Mouse (Mus musculus) liver, embryonic 13.5 days (tissue): ENCODE measurements around the gene Lrfn2. TPM values are rescaled to one million over a fixed set of nuclear protein-coding genes. Genes with fewer than 3 reads are reported as not detected.

Source experiments
- ATAC-seq: fragments of 200-750 bp; cut with Nextera tagmentation; 2 replicates; pipeline ENCODE4 v1.8.0; 2017; ENCODE audit warnings: low read depth, mild to moderate bottlenecking, moderate number of reproducible peaks, moderate library complexity
- DNase-seq: peaks from one replicate; pipeline ENCODE4 v3.0.0; 2022
- H3K27ac ChIP-seq: fragments of 300-500 bp; sonication (generic); 2 replicates; pipeline ENCODE4 v1.5.1; 2015; ENCODE audit warnings: moderate library complexity, mild to moderate bottlenecking, inconsistent platforms
- H3K27me3 ChIP-seq: fragments of 300-500 bp; sonication (generic); 2 replicates; pipeline ENCODE4 v1.6.1; 2015; ENCODE audit warnings: mild to moderate bottlenecking, inconsistent platforms
- H3K36me3 ChIP-seq: fragments of 300-500 bp; sonication (generic); 2 replicates; pipeline ENCODE4 v1.6.1; 2015; ENCODE audit warnings: mild to moderate bottlenecking, inconsistent platforms
- H3K4me1 ChIP-seq: fragments of 300-500 bp; sonication (generic); replicated peaks from 2 replicates; pipeline ENCODE4 v1.6.1; 2015; ENCODE audit warnings: inconsistent platforms
- H3K4me2 ChIP-seq: fragments of 300-500 bp; sonication (generic); 2 replicates; pipeline ENCODE4 v1.6.1; 2015; ENCODE audit warnings: inconsistent platforms, mild to moderate bottlenecking, moderate library complexity
- H3K4me3 ChIP-seq: fragments of 300-500 bp; sonication (generic); replicated peaks from 2 replicates; pipeline ENCODE4 v1.5.1; 2015; ENCODE audit warnings: mild to moderate bottlenecking, inconsistent platforms
- H3K9ac ChIP-seq: fragments of 300-500 bp; sonication (generic); 2 replicates; pipeline ENCODE4 v1.6.1; 2015; ENCODE audit warnings: mild to moderate bottlenecking, inconsistent platforms
- H3K9me3 ChIP-seq: fragments of 300-500 bp; sonication (generic); replicated peaks from 2 replicates; pipeline ENCODE4 v1.6.1; 2016; ENCODE audit warnings: inconsistent platforms
- WGBS: fragments of 180-500 bp; shearing (Covaris S2); methylation state at CpG from one replicate; pipeline ENCODE4 v1.1.7; 2015; ENCODE audit not compliant: insufficient replicate concordance; 5-methylcytosine and 5-hydroxymethylcytosine counted together
- polyA plus RNA-seq: library from polyadenylated mRNA; unstranded; fragments of >200 nt; fragmentation: Nextera tagmentation; extraction: Ambion mirVana; gene quantifications from 2 replicates; pipeline ENCODE4 v1.2.1, GENCODE M21; 2015

Gene Lrfn2
- 0.02 and 0.06 TPM in 2 replicates for polyA plus RNA-seq

- peak; percentile 6 for DNase-seq
- 2% methylated on average over 53 of the region's 56 CpGs for WGBS
- H3K27me3 ChIP-seq, result peaks cover 36% of the 10 kb centered on the region
- no peaks in the 10 kb centered on the region for H3K36me3 ChIP-seq
- no peaks in the 10 kb centered on the region for H3K4me1 ChIP-seq
- H3K4me2 ChIP-seq, result peak within 1 kb of the TSS; percentile 57
- H3K9ac ChIP-seq, result no peak within 1 kb of the TSS
- no peaks in the 10 kb centered on the region for H3K9me3 ChIP-seq
- peak within 1 kb of the TSS; percentile 38 for H3K4me3 ChIP-seq
- ATAC-seq, result peak; percentile 55
- no peak within 1 kb of the TSS for H3K27ac ChIP-seq
Observed at GRCm38 (mm10) chr17:48931621-48932405, at the start of gene Lrfn2. Gene Lrfn2 (plus strand): TSS chr17:48932379.

DNA sequence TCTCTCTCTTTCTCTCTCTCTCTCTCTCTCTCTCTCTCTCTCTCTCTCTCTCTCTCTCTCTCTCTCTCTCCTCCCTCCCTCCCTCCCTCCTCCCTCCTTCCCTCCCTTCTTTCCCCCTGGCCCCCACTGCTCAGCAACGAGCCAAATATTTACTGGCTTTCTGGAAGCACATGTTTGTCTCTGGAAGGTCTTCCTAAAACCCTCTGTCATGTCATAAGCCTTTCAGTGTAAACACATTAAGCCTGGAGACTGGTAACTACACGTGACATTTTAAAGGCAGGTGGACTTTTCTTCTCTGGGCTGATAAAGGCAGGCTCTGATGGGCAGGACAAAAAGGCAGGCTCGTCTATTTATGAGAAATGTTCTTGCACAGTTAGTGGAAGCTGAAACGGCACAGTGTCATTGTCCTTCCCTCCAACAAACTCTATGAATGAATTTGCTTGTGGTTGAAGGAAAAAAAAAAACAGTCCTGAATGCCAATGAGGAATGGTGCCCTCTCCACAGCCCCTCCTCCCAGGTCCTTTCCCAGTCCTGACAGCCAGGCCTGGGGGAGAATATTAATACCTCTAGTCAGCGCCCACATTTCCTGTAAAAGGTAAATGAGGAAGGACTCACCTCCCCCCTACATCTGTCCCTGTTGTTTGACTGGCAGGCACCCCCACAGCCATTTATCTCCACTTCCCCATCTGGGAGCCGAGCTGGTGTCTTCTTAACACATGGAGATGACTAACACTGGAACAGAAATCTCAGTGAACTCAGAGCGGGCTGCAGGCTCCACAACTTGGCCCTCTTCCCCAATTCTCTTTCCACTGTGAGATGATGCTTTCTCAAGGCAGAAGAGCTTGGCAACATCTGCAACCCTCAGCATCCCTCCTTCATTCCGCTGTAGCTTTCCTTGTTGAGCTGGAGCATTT is 44.5 kb upstream of the Lrfn2 start:
- Histone ChIP-seq H3K36me3 (no peaks in the 10 kb centered on the region), H3K9ac (no peak overlapping the region), H3K4me2 (no peak overlapping the region), H3K9me3 (no peaks in the 10 kb centered on the region), H3K27me3 (no peaks in the 10 kb centered on the region), H3K4me3 (no peak overlapping the region), H3K27ac (no peak overlapping the region), H3K4me1 (no peaks in the 10 kb centered on the region)
- 16% methylated on average over 8 of the region's 8 CpGs for WGBS
- DNase-seq, result no peak
- no peak for ATAC-seq

DNA sequence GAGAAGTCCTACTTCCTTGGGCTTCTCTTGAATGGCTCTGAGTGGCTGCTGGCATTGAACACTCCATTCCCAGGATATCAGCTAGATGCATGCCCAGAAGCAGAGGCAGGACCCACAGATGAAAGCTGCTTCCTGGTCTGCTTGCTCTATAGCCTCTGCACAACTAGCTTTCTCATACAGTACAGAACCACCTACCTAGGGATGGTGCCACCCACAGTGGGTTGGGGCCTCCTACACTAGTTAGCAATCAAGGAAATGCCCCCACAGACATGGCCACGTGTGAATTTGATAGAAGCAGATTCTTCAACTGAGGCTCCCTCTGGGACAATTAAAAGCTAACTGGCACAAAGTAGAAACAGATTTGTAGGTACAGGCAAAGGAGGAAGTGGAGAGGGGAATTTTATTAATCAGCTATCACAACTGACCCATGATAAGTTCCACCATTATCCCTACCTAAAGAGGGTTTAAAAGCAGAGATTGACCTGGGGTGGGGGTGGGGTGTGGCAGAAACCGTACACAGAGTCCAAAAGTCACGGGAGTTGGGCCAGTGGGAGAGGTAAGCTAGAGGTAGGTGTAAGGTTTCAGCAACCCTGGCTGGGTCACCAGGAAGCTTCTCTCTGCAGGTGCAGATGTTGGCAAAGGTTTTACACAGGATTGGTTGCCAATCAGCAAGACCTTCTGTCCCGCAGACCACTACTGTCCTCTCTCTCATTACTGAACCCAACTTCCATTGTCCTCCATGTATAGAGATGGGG is 26.7 kb upstream of the Lrfn2 start:
- 48% methylated on average over 4 of the region's 4 CpGs for WGBS
- H3K4me2 ChIP-seq, result no peak overlapping the region
- no peak for DNase-seq
- H3K4me3 ChIP-seq, result no peak overlapping the region
- H3K9me3 ChIP-seq, result no peaks in the 10 kb centered on the region
- no peaks in the 10 kb centered on the region for H3K4me1 ChIP-seq
- H3K27ac ChIP-seq, result no peak overlapping the region
- ATAC-seq, result no peak
- no peaks in the 10 kb centered on the region for H3K36me3 ChIP-seq
- H3K27me3 ChIP-seq, result no peaks in the 10 kb centered on the region
- no peak overlapping the region for H3K9ac ChIP-seq

DNA sequence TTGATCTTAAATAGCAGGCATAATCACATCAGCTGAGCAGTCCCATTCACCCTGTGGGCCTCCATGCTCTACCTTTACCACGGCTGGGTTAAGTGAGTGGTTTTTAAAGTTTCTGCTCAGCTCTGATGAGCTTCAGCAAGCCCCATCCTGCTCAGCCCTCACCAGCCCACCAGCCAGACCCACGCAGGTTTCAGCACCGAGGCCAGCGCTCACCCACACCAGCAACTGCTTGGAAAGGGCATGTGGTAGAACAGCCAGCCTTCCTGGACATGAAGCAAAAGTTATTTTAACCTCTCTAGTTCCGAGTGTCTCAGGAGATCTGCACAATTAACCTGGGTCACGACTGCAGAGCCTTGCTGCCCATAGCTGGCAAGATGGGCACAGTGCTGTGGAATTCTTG is 18.7 kb upstream of the Lrfn2 start:
- WGBS, result 26% methylated on average over 6 of the region's 6 CpGs
- Histone ChIP-seq H3K27me3 (no peaks in the 10 kb centered on the region), H3K9ac (no peak overlapping the region), H3K4me3 (no peak overlapping the region), H3K4me2 (no peak overlapping the region), H3K36me3 (no peaks in the 10 kb centered on the region), H3K9me3 (no peaks in the 10 kb centered on the region), H3K4me1 (no peaks in the 10 kb centered on the region), H3K27ac (no peak overlapping the region)
- DNase-seq (no peak), ATAC-seq (no peak)

DNA sequence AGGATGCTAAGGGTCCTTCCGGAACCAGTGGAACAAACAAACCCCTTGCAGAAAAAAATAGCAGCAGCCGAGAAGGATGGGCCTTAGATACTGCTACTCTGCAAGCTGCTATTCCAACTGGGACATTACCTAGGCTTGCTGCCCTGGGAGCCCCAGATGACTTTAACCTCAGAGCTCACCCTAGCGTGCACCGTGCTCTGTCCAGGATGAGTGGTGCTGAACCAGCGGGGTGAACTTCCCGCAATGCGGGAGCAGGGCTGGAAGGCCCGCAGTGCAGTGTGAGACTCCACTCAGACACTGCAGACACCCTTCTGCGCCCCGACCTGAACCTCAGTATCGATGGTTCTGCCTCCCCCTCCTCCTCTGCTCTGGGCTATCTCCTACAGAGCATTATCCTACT is 14.8 kb upstream of the Lrfn2 start:
- no peak overlapping the region for H3K4me3 ChIP-seq
- no peaks in the 10 kb centered on the region for H3K9me3 ChIP-seq
- WGBS, result 14% methylated on average over 11 of the region's 11 CpGs
- DNase-seq (no peak), ATAC-seq (no peak)
- no peak overlapping the region for H3K9ac ChIP-seq
- H3K36me3 ChIP-seq, result no peaks in the 10 kb centered on the region
- H3K27ac ChIP-seq, result no peak overlapping the region
- no peaks in the 10 kb centered on the region for H3K4me1 ChIP-seq
- no peak overlapping the region for H3K4me2 ChIP-seq
- no peaks in the 10 kb centered on the region for H3K27me3 ChIP-seq

DNA sequence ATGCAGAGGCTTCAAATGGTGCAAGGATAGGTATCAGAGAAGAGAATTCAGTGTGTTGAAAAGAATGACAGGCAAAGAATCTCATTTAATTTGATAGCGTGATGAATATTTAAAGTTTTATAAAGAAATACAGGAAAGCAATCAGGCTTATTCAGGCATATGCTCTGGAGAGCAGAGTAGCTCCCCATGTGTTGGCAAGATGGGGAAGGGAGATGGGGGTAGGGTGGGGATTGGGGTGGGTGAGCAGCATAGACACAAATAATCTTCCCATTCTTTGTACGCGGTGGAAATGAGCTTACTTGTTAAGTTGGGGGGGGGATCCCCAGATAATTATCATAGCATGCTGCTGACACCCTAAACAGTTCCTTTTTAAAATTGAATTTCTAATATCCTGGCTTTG is 13.7 kb upstream of the Lrfn2 start:
- H3K4me3 ChIP-seq, result no peak overlapping the region
- H3K27ac ChIP-seq, result no peak overlapping the region
- H3K9me3 ChIP-seq, result no peaks in the 10 kb centered on the region
- no peak overlapping the region for H3K4me2 ChIP-seq
- H3K36me3 ChIP-seq, result no peaks in the 10 kb centered on the region
- no peak overlapping the region for H3K9ac ChIP-seq
- H3K4me1 ChIP-seq, result no peaks in the 10 kb centered on the region
- H3K27me3 ChIP-seq, result no peaks in the 10 kb centered on the region
- WGBS, result 80% methylated on average over 3 of the region's 3 CpGs
- ATAC-seq (no peak), DNase-seq (no peak)

GRCm38 (mm10) chr17:48922905-48923304 is 9.3 kb upstream of the Lrfn2 start:
- H3K27ac ChIP-seq, result no peak overlapping the region
- no peak overlapping the region for H3K4me2 ChIP-seq
- H3K4me3 ChIP-seq, result no peak overlapping the region
- H3K27me3 ChIP-seq, result no peaks in the 10 kb centered on the region
- 63% methylated on average over 2 of the region's 2 CpGs for WGBS
- no peak for ATAC-seq
- H3K9ac ChIP-seq, result no peak overlapping the region
- no peaks in the 10 kb centered on the region; the same call in 1 of the 2 replicates for H3K9me3 ChIP-seq
- no peak for DNase-seq
- H3K4me1 ChIP-seq, result no peaks in the 10 kb centered on the region
- no peaks in the 10 kb centered on the region for H3K36me3 ChIP-seq

DNA sequence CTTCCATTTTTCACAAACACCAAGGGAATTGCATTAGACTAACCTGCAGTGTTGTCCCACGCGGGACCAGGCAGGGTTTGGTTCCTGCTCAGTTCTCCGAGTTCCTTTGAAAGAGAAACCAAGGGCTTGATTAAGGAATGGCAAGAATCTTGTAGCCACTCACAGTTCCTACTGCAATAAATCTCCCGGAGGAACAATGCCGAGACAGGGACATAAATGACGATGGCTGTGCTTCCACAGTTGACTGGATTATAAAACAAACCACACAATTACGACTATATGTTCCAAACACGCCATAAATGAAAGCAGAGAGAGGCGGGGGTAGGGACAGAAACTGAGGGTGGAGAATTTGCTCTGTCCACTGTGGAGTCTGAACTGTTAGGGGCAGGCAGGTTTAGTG is 6.8 kb upstream of the Lrfn2 start:
- H3K36me3 ChIP-seq, result no peaks in the 10 kb centered on the region
- DNase-seq (no peak), ATAC-seq (no peak)
- H3K27me3 ChIP-seq, result no peaks in the 10 kb centered on the region
- no peak overlapping the region for H3K9ac ChIP-seq
- H3K4me2 ChIP-seq, result no peak overlapping the region
- no peak overlapping the region for H3K27ac ChIP-seq
- no peak overlapping the region for H3K4me3 ChIP-seq
- H3K4me1 ChIP-seq, result no peaks in the 10 kb centered on the region
- WGBS, result 53% methylated on average over 9 of the region's 9 CpGs
- H3K9me3 ChIP-seq, result no peaks in the 10 kb centered on the region; the same call in 1 of the 2 replicates

- no peak for DNase-seq
- Histone ChIP-seq H3K36me3 (no peaks in the 10 kb centered on the region), H3K4me2 (no peak overlapping the region), H3K4me1 (no peaks in the 10 kb centered on the region), H3K27ac (no peak overlapping the region), H3K4me3 (no peak overlapping the region), H3K27me3 (peaks cover 36% of the 10 kb centered on the region), H3K9me3 (no peaks in the 10 kb centered on the region; the same call in 1 of the 2 replicates), H3K9ac (no peak overlapping the region)
- WGBS, result 45% methylated on average over 10 of the region's 10 CpGs
- no peak for ATAC-seq
Observed at GRCm38 (mm10) chr17:48930994-48931393, 1.2 kb upstream of the Lrfn2 start.

- no peak overlapping the region for H3K9ac ChIP-seq
- DNase-seq (no peak), ATAC-seq (no peak)
- H3K36me3 ChIP-seq, result no peaks in the 10 kb centered on the region
- H3K4me2 ChIP-seq, result peak overlapping the region; percentile 57
- no peaks in the 10 kb centered on the region for H3K4me1 ChIP-seq
- H3K4me3 ChIP-seq, result no peak overlapping the region
- 3% methylated on average over 26 of the region's 26 CpGs for WGBS
- H3K9me3 ChIP-seq, result no peaks in the 10 kb centered on the region
- H3K27ac ChIP-seq, result no peak overlapping the region
- H3K27me3 ChIP-seq, result peaks cover 36% of the 10 kb centered on the region
Observed at GRCm38 (mm10) chr17:48932406-48932906, 277 bp downstream of the Lrfn2 start.

DNA sequence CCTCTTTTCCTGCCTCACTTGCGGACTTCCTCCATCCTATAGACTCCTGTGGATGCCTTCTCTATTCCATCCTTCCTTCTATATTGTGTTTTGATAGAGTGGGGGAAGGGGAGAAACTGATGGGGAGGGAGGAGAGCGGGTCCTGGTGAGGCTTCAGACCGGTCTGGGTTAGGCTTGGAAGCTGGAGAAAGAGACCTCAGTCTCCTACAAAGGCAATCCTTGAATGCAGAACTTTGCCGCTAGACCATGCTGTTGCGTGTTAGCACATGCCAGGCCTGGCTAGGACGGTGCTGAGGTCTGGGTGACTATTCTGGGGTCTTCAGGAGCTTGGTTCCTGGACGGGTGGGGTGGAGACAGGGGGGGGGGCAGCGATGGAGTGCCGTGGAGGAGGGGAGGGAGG is 737 bp downstream of the Lrfn2 start:
- H3K4me1 ChIP-seq, result no peaks in the 10 kb centered on the region
- no peak overlapping the region for H3K9ac ChIP-seq
- ATAC-seq, result no peak
- H3K27ac ChIP-seq, result no peak overlapping the region
- 9% methylated on average over 9 of the region's 9 CpGs for WGBS
- H3K27me3 ChIP-seq, result peaks cover 36% of the 10 kb centered on the region
- no peaks in the 10 kb centered on the region for H3K36me3 ChIP-seq
- H3K4me3 ChIP-seq, result no peak overlapping the region
- no peaks in the 10 kb centered on the region for H3K9me3 ChIP-seq
- no peak for DNase-seq
- no peak overlapping the region for H3K4me2 ChIP-seq
